ENCODE assay signal across 20 mouse cellular contexts in genomic region chr7:75049751-75050150, GRCm38 (mm10).
A peak's percentile ranks its signal among the peaks of the same experiment; 100 is the strongest.
DNase-seq lines count a peak whose midpoint lies in the region; ATAC-seq lines count a peak whose summit lies in the region.
"Had no signal": no experiment of that assay in that cellular context is flagged by ENCODE, and none has a peak within 500 bp of the region (broad histone marks: within the 10 kb centered on the region; RNA-seq: fewer than 3 reads in every experiment).

No protein-coding gene starts in this region.

- 0 out of 2 replicates have a peak, but pooled peaks have one; percentile 49 for ATAC-seq in kidney, embryonic 16.5 days (ENCODE audit: low FRiP score, low TSS enrichment)
- peak; percentile 60 for ATAC-seq in lung, embryonic 16.5 days (ENCODE audit: low read depth)
- ATAC-seq: forebrain, embryonic 16.5 days; liver, embryonic 12.5 days; midbrain, embryonic 13.5 days had no signal

- WGBS in kidney, embryonic 16.5 days = 54% methylated on average over 5 of the region's 5 CpGs
- 42% methylated on average over 5 of the region's 5 CpGs for WGBS in lung, embryonic 16.5 days

- H3K9ac ChIP-seq in kidney, embryonic 16.5 days (replicated peaks; ENCODE audit: low read length) = no peak overlapping the region
- no peak overlapping the region for H3K9ac ChIP-seq in lung, embryonic 16.5 days (ENCODE audit: low read length)
- H3K9ac ChIP-seq: hindbrain, embryonic 12.5 days; limb, embryonic 13.5 days; liver, embryonic 12.5 days; midbrain, embryonic 13.5 days; neural tube, embryonic 12.5 days had no signal

- DNase-seq in kidney, adult 11 months = no peak
- no peak for DNase-seq in lung, postnatal 4 days
- DNase-seq in heart, postnatal 4 days = peak; percentile 6
- no peak for DNase-seq in right cerebral cortex, adult 2 months (ENCODE audit: low spot score in 2 of 2)
- no peak for DNase-seq in adrenal gland, adult (ENCODE audit: inconsistent age in 2 of 2, low spot score in 1 of 2)
- DNase-seq: adrenal gland, adult 8-10 months; cerebellum, adult 11-12 months; cerebellum, postnatal 14 days; gastrocnemius, postnatal 10 days; layer of hippocampus, adult 9-11 months had no signal

- no peak overlapping the region for H3K27ac ChIP-seq in kidney, embryonic 16.5 days (ENCODE audit: low read length)
- H3K27ac ChIP-seq in lung, embryonic 16.5 days (ENCODE audit: low read length) = 0 out of 2 replicates have a peak overlapping the region, but pooled peaks have one; percentile 27
- H3K27ac ChIP-seq: forebrain, embryonic 10.5 days; hindbrain, embryonic 12.5 days; limb, embryonic 13.5 days; liver, embryonic 12.5 days; midbrain, embryonic 13.5 days; neural tube, embryonic 12.5 days had no signal

- H3K4me1 ChIP-seq in kidney, embryonic 16.5 days (ENCODE audit: insufficient read depth, low read length) = no peaks in the 10 kb centered on the region
- H3K4me1 ChIP-seq in lung, embryonic 16.5 days (replicated peaks; ENCODE audit: control insufficient read depth, insufficient read depth, low read length) = peaks cover 2% of the 10 kb centered on the region; the same call in 1 of the 2 replicates
- H3K4me1 ChIP-seq: forebrain, embryonic 10.5 days; hindbrain, embryonic 12.5 days; limb, embryonic 13.5 days; megakaryocyte, embryonic 14.5 days; midbrain, embryonic 13.5 days; neural tube, embryonic 12.5 days had no signal

- no peaks in the 10 kb centered on the region for H3K36me3 ChIP-seq in kidney, embryonic 16.5 days (ENCODE audit: insufficient read depth, low read length)
- H3K36me3 ChIP-seq in lung, embryonic 16.5 days (ENCODE audit: control insufficient read depth, insufficient read depth, low read length) = no peaks in the 10 kb centered on the region
- H3K36me3 ChIP-seq: forebrain, embryonic 10.5 days; hindbrain, embryonic 12.5 days; limb, embryonic 13.5 days; liver, embryonic 12.5 days; midbrain, embryonic 13.5 days; neural tube, embryonic 12.5 days had no signal

- no peaks in the 10 kb centered on the region for H3K27me3 ChIP-seq in kidney, embryonic 16.5 days (ENCODE audit: insufficient read depth, low read length)
- no peaks in the 10 kb centered on the region for H3K27me3 ChIP-seq in lung, embryonic 16.5 days (ENCODE audit: control insufficient read depth, insufficient read depth, low read depth, low read length)
- H3K27me3 ChIP-seq: hindbrain, embryonic 12.5 days; limb, embryonic 13.5 days; liver, embryonic 12.5 days; midbrain, embryonic 13.5 days; neural tube, embryonic 12.5 days had no signal

- H3K4me2 ChIP-seq in kidney, embryonic 16.5 days (replicated peaks; ENCODE audit: low read depth, low read length) = no peak overlapping the region
- H3K4me2 ChIP-seq in lung, embryonic 16.5 days (ENCODE audit: low read depth, low read length) = no peak overlapping the region
- H3K4me2 ChIP-seq: hindbrain, embryonic 12.5 days; limb, embryonic 13.5 days; liver, embryonic 12.5 days; midbrain, embryonic 13.5 days; neural tube, embryonic 12.5 days had no signal

- no peak overlapping the region for H3K4me3 ChIP-seq in kidney, embryonic 16.5 days (ENCODE audit: low read length)
- no peak overlapping the region for H3K4me3 ChIP-seq in lung, embryonic 16.5 days (ENCODE audit: low read length)
- H3K4me3 ChIP-seq: forebrain, embryonic 10.5 days; hindbrain, embryonic 12.5 days; limb, embryonic 13.5 days; liver, embryonic 12.5 days; megakaryocyte, embryonic 14.5 days; midbrain, embryonic 13.5 days; neural tube, embryonic 12.5 days had no signal

- no peaks in the 10 kb centered on the region for H3K9me3 ChIP-seq in kidney, embryonic 16.5 days (ENCODE audit: low read length)
- no peaks in the 10 kb centered on the region for H3K9me3 ChIP-seq in lung, embryonic 16.5 days (ENCODE audit: control insufficient read depth, low read length)
- H3K9me3 ChIP-seq: forebrain, embryonic 10.5 days; hindbrain, embryonic 12.5 days; limb, embryonic 13.5 days; liver, embryonic 12.5 days; megakaryocyte, embryonic 14.5 days; midbrain, embryonic 13.5 days; neural tube, embryonic 12.5 days had no signal
